Mouse (Mus musculus): ENCODE results near the gene Gatm. TPM values are rescaled to one million over a fixed set of nuclear protein-coding genes. Genes with fewer than 3 reads are reported as not detected.

Gene Gatm
- polyA plus RNA-seq, 1 experiment from 2014 or later = 98.7 TPM

GRCm38 (mm10) chr2:122636686-122637085 lies 25.6 kb upstream of the Gatm start, which contains the start of gene AA467197:
Gene AA467197 (plus strand): TSS chr2:122636986.
- Histone ChIP-seq H3K27ac (ENCODE audit: low read length) (no peak within 1 kb of the TSS), H3K4me3 (ENCODE audit: low read length) (peak within 1 kb of the TSS; percentile 51), H3K9me3 (ENCODE audit: low read length) (no peaks in the 10 kb centered on the region), H3K27me3 (ENCODE audit: insufficient read depth, low read length) (peaks cover 18% of the 10 kb centered on the region), H3K36me3 (ENCODE audit: insufficient read depth, low read length) (peaks cover 12% of the 10 kb centered on the region), H3K9ac (replicated peaks; ENCODE audit: low read length) (peak within 1 kb of the TSS; percentile 61; the same call in 1 of the 2 replicates), H3K4me2 (replicated peaks; ENCODE audit: low read depth, low read length) (peak within 1 kb of the TSS; percentile 75), H3K4me1 (ENCODE audit: insufficient read depth, low read length) (peaks cover 6% of the 10 kb centered on the region)
- no peak for ATAC-seq (ENCODE audit: low FRiP score, low TSS enrichment)
- WGBS = 34% methylated on average over 3 of the region's 3 CpGs

DNA sequence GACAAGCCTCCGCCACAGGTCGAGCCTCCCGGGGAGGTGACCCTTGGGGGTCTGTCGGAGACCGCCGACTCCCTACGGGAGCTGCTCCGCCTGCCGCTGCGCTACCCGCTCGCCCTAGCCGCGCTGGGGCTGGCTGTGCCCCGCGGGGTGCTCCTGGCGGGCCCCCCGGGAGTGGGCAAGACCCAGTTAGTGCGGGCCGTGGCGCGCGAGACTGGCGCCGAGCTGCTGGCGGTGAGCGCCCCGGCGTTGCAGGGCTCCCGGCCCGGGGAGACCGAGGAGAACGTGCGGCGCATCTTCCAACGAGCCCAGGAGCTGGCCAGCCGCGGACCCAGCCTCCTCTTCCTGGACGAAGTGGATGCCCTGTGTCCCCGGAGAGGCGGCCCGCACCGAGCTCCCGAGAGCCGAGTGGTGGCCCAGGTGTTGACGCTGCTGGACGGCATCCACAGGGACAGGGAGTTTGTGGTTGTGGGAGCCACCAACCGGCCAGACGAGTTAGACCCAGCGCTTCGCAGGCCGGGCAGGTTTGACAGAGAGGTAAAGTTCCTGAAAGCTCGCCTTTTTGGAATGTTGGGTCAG lies 20.2 kb upstream of the Gatm start:
- H3K27me3 ChIP-seq (ENCODE audit: insufficient read depth, low read length) = peaks cover 3% of the 10 kb centered on the region; the same call in 1 of the 2 replicates
- H3K4me1 ChIP-seq (ENCODE audit: insufficient read depth, low read length) = peaks cover 13% of the 10 kb centered on the region
- H3K9me3 ChIP-seq (ENCODE audit: low read length) = no peaks in the 10 kb centered on the region
- H3K4me2 ChIP-seq (replicated peaks; ENCODE audit: low read depth, low read length) = peak overlapping the region; percentile 94
- H3K27ac ChIP-seq (ENCODE audit: low read length) = 0 out of 2 replicates have a peak overlapping the region, but pooled peaks have one; percentile 4
- H3K9ac ChIP-seq (replicated peaks; ENCODE audit: low read length) = peak overlapping the region; percentile 92
- ATAC-seq (ENCODE audit: low FRiP score, low TSS enrichment) = peak; percentile 58
- H3K4me3 ChIP-seq (ENCODE audit: low read length) = peak overlapping the region; percentile 95
- peaks cover 12% of the 10 kb centered on the region for H3K36me3 ChIP-seq (ENCODE audit: insufficient read depth, low read length)
- WGBS = under 1% methylated on average over 52 of the region's 53 CpGs

DNA sequence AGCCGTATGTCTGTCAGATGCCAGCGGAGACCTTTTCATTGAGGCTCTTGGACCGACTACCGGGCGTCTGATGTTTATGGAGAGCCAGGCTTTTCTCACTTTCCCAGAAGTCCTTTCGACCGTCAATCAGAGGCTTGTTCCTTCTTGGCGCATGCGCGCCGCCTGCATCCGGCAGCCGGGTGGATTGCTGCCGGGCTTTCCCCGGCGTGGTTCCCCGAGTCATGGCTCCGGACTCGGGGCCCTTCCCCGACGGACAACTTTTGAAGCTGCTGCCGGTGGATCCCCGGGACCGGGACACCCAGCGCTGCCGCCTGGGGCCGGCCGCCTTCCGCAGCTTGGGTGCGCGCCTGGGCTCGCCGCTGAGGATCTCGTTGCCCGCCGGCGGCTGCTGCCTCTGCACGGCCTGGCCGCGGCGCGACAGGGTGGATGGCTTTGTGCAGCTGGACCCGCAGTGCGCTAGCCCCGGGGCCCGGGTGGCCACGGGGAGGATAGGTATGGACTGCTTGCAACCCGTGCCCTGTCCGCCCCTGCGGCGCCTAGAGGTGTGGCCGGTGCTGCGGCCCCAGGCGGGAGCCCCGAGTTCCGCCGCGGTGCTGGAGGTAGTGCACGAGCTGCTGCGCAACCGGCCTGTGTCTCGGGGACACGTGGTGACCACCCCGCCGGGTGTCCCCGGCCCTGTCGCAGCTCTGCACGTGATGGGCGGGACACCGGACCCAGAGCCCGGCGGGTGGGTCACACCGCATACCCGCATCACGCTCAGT lies 19.5 kb upstream of the Gatm start:
- H3K36me3 ChIP-seq (ENCODE audit: insufficient read depth, low read length) = peaks cover 12% of the 10 kb centered on the region
- WGBS = under 1% methylated on average over 73 of the region's 75 CpGs

GRCm38 (mm10) chr2:122629871-122630270 lies 18.8 kb upstream of the Gatm start:
- 64% methylated on average over 6 of the region's 6 CpGs for WGBS
- H3K27me3 ChIP-seq (ENCODE audit: insufficient read depth, low read length) = peaks cover 3% of the 10 kb centered on the region; the same call in 1 of the 2 replicates
- peak overlapping the region; percentile 94 for H3K4me2 ChIP-seq (replicated peaks; ENCODE audit: low read depth, low read length)
- no peak overlapping the region for H3K9ac ChIP-seq (replicated peaks; ENCODE audit: low read length)
- H3K9me3 ChIP-seq (ENCODE audit: low read length) = no peaks in the 10 kb centered on the region
- peaks cover 12% of the 10 kb centered on the region for H3K36me3 ChIP-seq (ENCODE audit: insufficient read depth, low read length)
- peaks cover 13% of the 10 kb centered on the region for H3K4me1 ChIP-seq (ENCODE audit: insufficient read depth, low read length)
- H3K4me3 ChIP-seq (ENCODE audit: low read length) = peak overlapping the region; percentile 95; the same call in 1 of the 2 replicates
- no peak overlapping the region for H3K27ac ChIP-seq (ENCODE audit: low read length)
- ATAC-seq (ENCODE audit: low FRiP score, low TSS enrichment) = no peak

More for the DNA sequence above, 19.5 kb upstream of the Gatm start:
- ATAC-seq (ENCODE audit: low FRiP score, low TSS enrichment) = peak; percentile 81
- Histone ChIP-seq H3K9ac (replicated peaks; ENCODE audit: low read length) (peak overlapping the region; percentile 92), H3K27ac (ENCODE audit: low read length) (peak overlapping the region; percentile 85), H3K4me2 (replicated peaks; ENCODE audit: low read depth, low read length) (peak overlapping the region; percentile 94), H3K4me1 (ENCODE audit: insufficient read depth, low read length) (peaks cover 13% of the 10 kb centered on the region), H3K27me3 (ENCODE audit: insufficient read depth, low read length) (peaks cover 3% of the 10 kb centered on the region; the same call in 1 of the 2 replicates), H3K9me3 (ENCODE audit: low read length) (no peaks in the 10 kb centered on the region), H3K4me3 (ENCODE audit: low read length) (peak overlapping the region; percentile 95)

DNA sequence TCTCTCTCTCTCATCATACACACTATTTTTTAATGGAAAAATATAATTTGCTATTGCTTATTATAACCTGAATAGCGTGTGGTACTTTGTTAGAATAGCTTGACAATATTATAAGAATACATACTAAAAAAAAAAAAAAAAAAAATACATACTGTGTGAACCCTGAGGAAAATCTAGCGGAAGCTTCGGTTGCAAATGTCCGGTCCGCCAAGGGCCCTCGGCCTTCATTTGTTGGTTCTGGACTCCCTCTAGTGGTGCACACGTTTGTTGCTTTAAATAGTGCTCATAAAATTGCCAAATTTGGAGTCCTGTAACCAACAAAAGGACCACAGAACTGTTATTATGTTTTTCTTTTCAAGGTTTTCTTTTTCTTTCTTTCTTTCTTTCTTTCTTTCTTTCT lies 17.9 kb upstream of the Gatm start:
- Histone ChIP-seq H3K4me2 (replicated peaks; ENCODE audit: low read depth, low read length) (no peak overlapping the region), H3K4me1 (ENCODE audit: insufficient read depth, low read length) (peaks cover 13% of the 10 kb centered on the region), H3K27ac (ENCODE audit: low read length) (no peak overlapping the region), H3K27me3 (ENCODE audit: insufficient read depth, low read length) (peaks cover 3% of the 10 kb centered on the region; the same call in 1 of the 2 replicates), H3K9ac (replicated peaks; ENCODE audit: low read length) (no peak overlapping the region), H3K36me3 (ENCODE audit: insufficient read depth, low read length) (peaks cover 10% of the 10 kb centered on the region), H3K4me3 (ENCODE audit: low read length) (no peak overlapping the region), H3K9me3 (ENCODE audit: low read length) (no peaks in the 10 kb centered on the region)
- under 1% methylated on average over 7 of the region's 7 CpGs for WGBS
- no peak for ATAC-seq (ENCODE audit: low FRiP score, low TSS enrichment)

DNA sequence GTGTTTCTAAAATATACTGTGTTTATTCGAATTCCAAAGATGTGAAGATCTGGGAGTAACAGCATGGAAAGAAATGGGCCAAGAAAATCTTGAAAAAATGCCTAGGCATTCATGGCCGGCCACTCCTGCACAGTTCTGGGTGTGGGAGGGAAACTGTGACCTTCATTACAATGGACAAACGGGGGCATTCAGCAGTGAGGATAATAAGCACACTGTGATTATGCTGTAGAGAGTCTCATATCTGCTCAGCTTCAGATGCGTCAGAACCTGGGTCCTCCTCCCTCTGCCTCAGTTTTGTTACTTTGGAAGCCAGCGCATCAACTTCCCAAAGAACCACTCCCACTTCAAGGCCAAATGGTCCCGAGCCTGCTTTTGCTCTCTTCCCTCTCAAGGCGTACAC lies 14.8 kb upstream of the Gatm start:
- Histone ChIP-seq H3K27ac (ENCODE audit: low read length) (no peak overlapping the region), H3K9ac (replicated peaks; ENCODE audit: low read length) (no peak overlapping the region), H3K4me3 (ENCODE audit: low read length) (no peak overlapping the region), H3K27me3 (ENCODE audit: insufficient read depth, low read length) (peaks cover 3% of the 10 kb centered on the region; the same call in 1 of the 2 replicates), H3K9me3 (ENCODE audit: low read length) (no peaks in the 10 kb centered on the region), H3K4me1 (ENCODE audit: insufficient read depth, low read length) (peaks cover 4% of the 10 kb centered on the region), H3K4me2 (replicated peaks; ENCODE audit: low read depth, low read length) (no peak overlapping the region), H3K36me3 (ENCODE audit: insufficient read depth, low read length) (no peaks in the 10 kb centered on the region)
- no peak for ATAC-seq (ENCODE audit: low FRiP score, low TSS enrichment)
- 36% methylated on average over 7 of the region's 7 CpGs for WGBS

- WGBS = 69% methylated on average over 9 of the region's 9 CpGs
Observed at GRCm38 (mm10) chr2:122621337-122622110, 10.4 kb upstream of the Gatm start.

DNA sequence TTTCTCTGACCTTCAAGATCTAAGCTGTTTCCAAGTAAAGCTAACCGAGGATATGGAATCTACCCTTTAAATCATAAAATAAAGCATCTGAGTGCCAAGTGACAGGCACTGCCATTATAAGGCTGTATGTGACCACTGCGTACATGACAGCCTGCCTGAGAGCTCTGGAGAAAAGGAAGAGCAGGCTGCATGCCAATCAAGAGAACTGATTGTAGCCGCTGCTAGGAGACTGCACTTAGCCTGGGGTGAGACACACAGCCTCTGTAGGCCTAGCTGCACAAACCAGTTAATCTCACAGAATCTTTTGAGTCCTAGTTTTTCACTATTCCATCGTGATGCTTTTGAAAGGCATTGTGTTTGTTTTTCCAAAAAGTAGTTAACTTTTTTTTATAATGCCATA lies 7.6 kb upstream of the Gatm start:
- Histone ChIP-seq H3K4me2 (replicated peaks; ENCODE audit: low read depth, low read length) (no peak overlapping the region), H3K27ac (ENCODE audit: low read length) (no peak overlapping the region), H3K4me3 (ENCODE audit: low read length) (no peak overlapping the region), H3K27me3 (ENCODE audit: insufficient read depth, low read length) (no peaks in the 10 kb centered on the region), H3K9me3 (ENCODE audit: low read length) (no peaks in the 10 kb centered on the region), H3K4me1 (ENCODE audit: insufficient read depth, low read length) (no peaks in the 10 kb centered on the region), H3K9ac (replicated peaks; ENCODE audit: low read length) (no peak overlapping the region), H3K36me3 (ENCODE audit: insufficient read depth, low read length) (no peaks in the 10 kb centered on the region)
- ATAC-seq (ENCODE audit: low FRiP score, low TSS enrichment) = no peak
- 76% methylated on average over 4 of the region's 4 CpGs for WGBS

More at GRCm38 (mm10) chr2:122621337-122622110, 10.4 kb upstream of the Gatm start:
- no peak overlapping the region for H3K9ac ChIP-seq (replicated peaks; ENCODE audit: low read length)
- H3K4me1 ChIP-seq (ENCODE audit: insufficient read depth, low read length) = no peaks in the 10 kb centered on the region
- no peak overlapping the region for H3K27ac ChIP-seq (ENCODE audit: low read length)
- H3K9me3 ChIP-seq (ENCODE audit: low read length) = no peaks in the 10 kb centered on the region
- ATAC-seq (ENCODE audit: low FRiP score, low TSS enrichment) = no peak
- H3K4me3 ChIP-seq (ENCODE audit: low read length) = no peak overlapping the region
- H3K27me3 ChIP-seq (ENCODE audit: insufficient read depth, low read length) = no peaks in the 10 kb centered on the region
- no peaks in the 10 kb centered on the region for H3K36me3 ChIP-seq (ENCODE audit: insufficient read depth, low read length)
- no peak overlapping the region for H3K4me2 ChIP-seq (replicated peaks; ENCODE audit: low read depth, low read length)

- Histone ChIP-seq H3K4me1 (ENCODE audit: insufficient read depth, low read length) (no peaks in the 10 kb centered on the region), H3K4me3 (ENCODE audit: low read length) (no peak overlapping the region), H3K27ac (ENCODE audit: low read length) (no peak overlapping the region), H3K9ac (replicated peaks; ENCODE audit: low read length) (no peak overlapping the region), H3K4me2 (replicated peaks; ENCODE audit: low read depth, low read length) (no peak overlapping the region), H3K36me3 (ENCODE audit: insufficient read depth, low read length) (no peaks in the 10 kb centered on the region), H3K9me3 (ENCODE audit: low read length) (no peaks in the 10 kb centered on the region), H3K27me3 (ENCODE audit: insufficient read depth, low read length) (no peaks in the 10 kb centered on the region)
- 83% methylated on average over 6 of the region's 6 CpGs for WGBS
- no peak for ATAC-seq (ENCODE audit: low FRiP score, low TSS enrichment)
Observed at GRCm38 (mm10) chr2:122617792-122618191, 6.7 kb upstream of the Gatm start.
